Mouse (Mus musculus): Measurements from ENCODE around the gene Clock. TPM values are rescaled to one million over a fixed set of nuclear protein-coding genes. Genes with fewer than 3 reads are reported as not detected.

Clock gene
- total RNA-seq, 2 experiments from 2014 or later = 14.8 to 15.1 TPM

DNA sequence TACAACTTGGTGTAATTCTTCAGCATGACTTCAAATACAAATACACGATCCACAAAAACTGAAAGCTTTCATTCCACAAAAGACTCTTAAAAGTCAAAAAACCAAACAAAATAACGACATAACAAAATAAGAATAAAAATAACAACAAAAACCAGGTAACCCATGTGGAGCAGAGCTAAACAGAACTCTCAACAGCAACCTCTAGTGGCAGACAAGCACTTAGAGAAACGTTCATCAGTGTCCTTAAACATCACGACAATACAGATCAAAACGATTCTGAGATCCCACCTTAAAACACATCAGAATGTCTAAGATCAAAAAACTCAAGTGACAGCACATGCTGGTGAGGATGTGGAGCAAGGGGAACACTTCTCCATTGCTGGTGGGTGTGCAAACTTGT, 17.5 kb downstream of the Clock start:
- DNase-seq = no peak

DNA sequence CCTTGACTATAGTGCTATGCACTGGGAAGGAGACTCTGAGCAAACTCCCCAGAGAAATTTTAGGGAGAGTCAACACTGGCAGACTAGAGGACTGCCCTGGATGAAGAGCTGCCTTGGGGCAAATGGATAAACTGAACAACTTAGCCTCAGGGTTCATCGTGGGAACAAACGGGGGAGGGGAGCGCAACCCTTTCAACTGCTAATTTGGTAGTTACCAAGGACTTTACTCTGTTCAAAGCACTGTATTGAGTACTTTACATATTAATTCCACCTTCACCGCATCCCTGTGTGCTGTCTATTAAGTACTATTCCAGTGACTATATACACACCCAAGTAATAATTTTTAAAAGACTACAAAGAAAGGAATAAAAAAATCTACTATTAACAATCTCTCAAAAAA, 18.9 kb downstream of the Clock start:
- no peak for DNase-seq
- intact Hi-C loops (cut with DNase I) = no loop called here

More for the DNA sequence above, 17.5 kb downstream of the Clock start:
- intact Hi-C loops (cut with DNase I) = no loop called here

DNA sequence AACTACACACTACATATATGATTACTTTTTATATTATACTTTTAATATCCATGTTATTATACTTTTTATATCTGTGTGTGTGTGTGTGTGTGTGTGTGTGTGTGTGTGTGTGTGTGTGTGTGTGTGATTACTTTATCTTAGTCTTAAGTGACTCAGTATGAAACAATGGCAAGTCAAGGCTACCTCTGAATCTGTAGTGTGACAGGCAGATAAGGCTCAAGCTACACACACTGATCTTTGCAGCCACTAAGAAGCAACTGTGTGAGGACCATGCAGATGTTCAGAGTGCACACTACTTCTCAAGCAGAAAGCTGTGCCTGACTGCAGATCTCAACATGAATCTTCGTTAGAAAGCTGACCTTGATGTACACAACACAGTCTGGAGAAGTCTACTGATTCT, 20.7 kb downstream of the Clock start:
- no peak for DNase-seq
- intact Hi-C loops (cut with DNase I) = no loop called here

DNA sequence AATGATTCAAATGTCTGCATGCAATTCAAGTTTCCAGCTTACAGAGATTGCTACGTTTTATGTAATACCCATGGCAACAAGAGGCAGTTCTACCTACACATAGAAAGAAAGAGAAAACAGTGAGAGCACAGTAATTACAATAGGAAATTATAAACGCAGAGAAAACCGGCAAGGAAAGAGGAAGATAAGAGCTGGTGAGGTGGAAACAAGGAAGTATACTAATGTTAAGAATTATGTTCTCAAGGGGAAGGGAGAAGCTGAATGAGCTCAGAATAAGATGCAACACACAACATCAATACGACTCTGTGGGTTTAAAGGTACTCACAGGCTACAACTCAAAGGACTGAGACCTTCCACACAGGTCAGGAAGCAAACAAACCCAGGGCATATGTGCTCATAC, 29.6 kb downstream of the Clock start:
- intact Hi-C loops (cut with DNase I) = no loop called here
- no peak for DNase-seq

DNA sequence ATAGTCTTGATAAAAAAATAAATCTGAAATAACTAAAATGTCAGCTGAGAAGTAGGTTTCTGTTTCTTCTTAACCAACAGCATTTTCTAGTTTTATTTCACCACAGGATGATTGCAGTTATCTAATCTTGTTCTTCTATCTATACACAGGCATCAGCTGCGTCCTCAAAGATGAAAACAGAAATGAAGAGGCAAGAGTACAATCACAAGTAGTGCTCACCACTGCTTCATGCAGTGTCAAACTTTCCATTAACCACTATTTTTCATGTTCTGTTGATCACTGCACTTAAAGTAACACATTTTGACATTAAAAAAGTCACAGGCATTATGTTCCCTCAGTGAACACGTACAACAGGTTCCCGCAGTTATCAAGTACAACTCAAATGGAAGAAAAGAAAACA, 53.6 kb downstream of the Clock start:
- no peak for DNase-seq
- intact Hi-C loops (cut with DNase I) = no loop called here

DNA sequence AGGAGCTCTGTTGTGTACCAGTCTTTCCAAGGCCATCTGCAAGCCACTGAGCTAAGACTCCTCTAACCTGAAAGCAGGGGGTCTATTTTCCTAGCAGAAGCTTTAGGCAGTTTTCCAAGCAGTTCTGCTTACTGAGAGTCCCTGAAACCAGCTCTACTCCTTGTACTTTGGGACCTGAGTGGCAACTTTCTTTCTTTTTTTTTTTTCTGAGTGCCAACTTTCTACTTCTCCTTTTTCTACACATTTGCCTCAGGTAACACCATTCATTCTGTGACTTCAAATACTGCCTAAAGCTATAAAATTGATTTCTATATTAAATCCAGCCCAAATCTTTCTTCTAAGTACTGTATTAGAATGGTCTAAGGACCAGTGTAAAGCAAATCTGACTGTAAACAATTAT, 58.1 kb downstream of the Clock start:
- DNase-seq = no peak

DNA sequence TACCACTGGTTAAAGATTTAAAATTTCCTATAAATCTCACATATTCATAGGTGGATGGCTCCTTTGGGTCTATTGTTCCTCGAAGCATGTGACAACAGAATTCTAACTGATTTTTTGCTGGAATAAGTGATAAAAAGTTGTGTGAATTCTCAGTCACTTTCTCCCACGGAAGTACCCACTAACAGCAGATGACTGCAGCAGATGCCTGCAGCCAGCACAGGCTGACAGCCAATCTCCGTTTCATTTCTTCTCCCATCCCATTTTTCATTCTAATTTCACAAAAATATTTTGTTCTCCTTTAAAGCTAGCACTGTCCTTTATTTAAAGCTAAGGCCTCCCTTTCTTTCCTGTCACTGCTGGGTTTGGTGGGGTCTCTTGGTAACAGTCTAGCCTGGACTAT, 59.2 kb downstream of the Clock start:
- intact Hi-C loops (cut with DNase I) = no loop called here

More for the DNA sequence above, 58.1 kb downstream of the Clock start:
- intact Hi-C loops (cut with DNase I) = no loop called here

DNA sequence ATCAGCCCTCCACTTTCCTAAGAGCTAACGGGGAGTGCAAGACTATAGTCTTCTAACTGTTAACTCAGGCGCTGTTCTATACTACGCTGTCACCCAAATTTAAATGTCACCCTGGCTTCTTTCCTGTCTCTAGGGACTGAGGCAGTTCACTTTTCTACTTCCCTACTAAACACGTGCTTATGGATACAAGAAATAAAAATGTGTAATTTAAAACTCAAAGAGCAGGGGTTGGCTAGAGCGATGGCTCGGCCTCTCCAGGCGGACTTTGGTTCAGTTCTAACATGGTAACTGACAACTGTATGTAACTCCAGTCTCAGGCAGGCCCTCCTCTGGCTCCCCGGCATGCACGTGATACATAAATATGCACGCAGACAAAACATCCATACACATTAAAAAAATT, 60.2 kb downstream of the Clock start:
- DNase-seq = no peak
- intact Hi-C loops (cut with DNase I) = no loop called here

More for the DNA sequence above, 59.2 kb downstream of the Clock start:
- no peak for DNase-seq

DNA sequence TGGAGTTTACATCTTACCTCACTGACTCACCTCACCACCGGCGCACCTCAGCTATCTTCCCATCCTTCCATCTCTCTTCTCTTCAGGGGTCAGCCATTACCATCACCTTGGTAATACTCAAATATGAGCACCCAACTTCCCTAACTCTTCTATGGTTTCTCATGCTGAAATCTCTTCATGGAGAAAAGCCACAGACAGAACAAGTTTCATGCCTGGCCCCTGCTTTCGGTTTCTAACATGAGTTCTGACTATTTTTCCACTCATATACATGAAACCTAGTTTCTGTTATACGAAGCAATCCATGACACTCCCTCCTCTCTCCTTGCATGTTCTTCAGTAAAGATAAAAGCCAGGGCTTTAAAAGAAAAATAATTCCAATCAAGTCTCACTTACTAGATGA, 60.7 kb downstream of the Clock start:
- intact Hi-C loops (cut with DNase I) = no loop called here
- no peak for DNase-seq

DNA sequence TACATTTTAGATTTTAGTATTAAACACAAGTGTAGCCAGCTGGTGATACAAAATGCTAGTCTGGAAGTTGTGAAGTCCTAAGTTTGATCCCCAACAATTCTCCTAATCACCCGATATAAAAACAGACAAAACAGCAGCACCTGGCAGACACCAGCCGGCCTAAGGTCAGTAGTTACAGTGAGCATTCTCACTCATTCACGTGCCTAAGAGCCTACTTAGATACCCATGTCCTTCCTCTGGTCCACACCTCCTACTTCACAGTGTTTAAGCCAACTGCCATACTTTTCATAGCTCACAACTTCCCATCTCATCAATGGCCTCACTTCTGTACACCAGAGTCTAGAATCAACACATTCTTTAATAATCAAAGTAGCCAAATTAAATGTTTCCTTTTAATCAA, 61.3 kb downstream of the Clock start:
- intact Hi-C loops (cut with DNase I) = no loop called here
- no peak for DNase-seq

DNA sequence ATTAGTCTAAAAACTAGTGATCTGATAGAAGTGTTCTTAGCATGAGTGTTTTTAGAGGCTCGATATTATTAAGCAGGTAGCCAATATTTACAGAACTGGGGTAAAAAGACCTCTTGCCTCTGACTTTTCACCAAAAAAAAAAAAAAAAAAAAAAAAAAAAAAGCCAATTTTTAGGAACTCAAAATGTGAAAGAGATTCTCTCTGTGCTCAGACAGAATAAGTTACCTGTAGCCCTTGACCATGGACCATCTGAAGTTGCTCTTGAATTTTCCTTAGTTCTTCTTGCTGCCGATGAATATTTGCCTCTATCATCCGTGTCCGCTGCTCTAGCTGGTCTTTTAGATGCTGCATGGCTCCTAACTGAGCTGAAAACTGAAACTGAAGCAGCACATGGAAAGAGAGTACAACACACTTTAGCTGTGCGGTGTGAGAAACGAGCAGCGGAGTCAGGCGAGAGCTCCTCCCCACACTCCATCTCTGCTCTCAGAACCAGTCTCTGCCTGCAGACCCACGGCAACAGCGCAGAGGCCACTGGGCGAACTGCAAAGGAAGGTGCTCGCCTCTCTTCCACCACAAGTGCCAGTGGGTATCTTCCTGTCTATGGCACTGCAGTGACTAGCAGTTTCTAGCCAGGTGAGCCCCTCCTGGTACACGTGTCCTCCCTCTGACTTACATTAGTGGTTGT, 73.3 kb downstream of the Clock start:
- DNase-seq = no peak
- intact Hi-C loops (cut with DNase I) = no loop called here

DNA sequence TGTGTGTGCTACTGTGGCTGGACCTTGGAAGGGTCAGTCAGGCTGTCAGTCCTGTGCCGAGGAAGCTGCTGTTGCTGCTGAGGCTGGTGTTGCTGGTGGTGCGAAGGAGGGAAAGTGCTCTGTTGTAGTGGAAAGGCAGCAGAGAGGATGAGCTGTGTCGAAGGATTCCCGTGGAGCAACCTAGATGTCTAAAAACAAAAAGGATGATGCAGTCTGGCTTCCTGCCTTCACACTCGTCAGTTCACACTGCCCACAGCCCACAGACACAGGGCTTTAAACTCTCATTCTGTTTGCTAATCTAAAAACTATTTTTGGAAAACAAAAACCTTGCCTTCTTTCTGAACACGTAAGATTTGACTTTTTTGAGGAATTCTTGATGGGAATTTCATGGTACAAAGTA, 87.9 kb downstream of the Clock start:
- no peak for DNase-seq
- intact Hi-C loops (cut with DNase I) = no loop called here

DNA sequence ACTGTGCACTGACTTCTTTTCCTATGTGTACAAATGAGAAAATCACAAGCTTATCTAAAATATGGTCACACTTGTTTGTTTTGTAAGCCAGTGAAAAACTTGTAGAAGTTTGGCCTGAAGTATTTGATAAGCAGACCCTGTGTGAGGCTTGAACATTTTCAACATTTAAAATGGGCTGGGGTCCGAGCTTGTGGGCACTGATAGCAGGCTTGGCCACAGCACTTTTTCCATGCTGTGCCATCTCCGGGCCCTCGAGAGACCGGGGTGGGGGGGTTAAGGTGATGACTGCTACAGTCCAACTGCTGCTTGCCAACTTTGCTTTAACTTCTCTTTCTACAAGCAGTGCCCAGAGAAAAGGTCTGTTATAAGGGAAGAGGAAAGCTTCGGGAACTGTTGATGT, 96.5 kb downstream of the Clock start:
- no peak for DNase-seq
- intact Hi-C loops (cut with DNase I) = no loop called here

DNA sequence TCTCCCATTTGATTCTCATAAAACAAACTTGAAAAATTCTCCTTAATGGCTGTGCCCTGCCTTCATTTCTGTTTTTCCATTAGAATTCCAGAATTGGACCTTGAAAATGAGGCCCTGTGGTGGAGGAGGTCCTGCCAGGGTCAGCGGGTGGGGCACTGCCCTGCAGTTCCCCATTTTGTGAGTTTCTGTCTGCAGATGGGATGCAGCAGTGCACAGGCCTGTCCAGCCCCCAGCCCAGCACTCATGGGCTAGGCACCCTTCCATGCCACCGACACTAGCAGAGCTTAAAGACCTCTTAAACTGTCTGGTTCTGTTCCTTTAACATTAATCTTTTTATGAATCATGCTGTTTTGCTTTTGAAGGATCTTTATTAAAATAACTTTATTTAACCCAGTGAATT, 98.7 kb downstream of the Clock start:
- intact Hi-C loops (cut with DNase I) = no loop called here
- DNase-seq = no peak

DNA sequence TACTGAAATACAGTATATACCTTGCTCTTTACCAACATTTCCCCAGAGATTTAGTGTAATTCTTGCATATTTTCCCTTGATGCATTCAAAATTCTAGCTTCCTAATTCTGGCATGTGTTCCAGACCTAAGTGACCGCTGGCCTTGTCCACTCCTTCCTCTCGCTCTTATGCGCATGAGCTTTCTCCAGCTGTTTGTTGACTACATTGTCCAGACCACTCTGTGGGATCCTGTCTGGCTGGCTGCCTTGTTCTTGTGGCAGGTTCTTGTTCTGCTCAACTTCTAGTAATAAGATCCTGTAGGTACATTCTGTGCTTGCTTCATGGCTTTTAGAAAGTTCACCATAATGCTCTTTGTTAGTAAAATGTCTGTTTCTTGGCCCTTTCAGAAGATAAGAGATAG, 101.4 kb downstream of the Clock start:
- DNase-seq = no peak

DNA sequence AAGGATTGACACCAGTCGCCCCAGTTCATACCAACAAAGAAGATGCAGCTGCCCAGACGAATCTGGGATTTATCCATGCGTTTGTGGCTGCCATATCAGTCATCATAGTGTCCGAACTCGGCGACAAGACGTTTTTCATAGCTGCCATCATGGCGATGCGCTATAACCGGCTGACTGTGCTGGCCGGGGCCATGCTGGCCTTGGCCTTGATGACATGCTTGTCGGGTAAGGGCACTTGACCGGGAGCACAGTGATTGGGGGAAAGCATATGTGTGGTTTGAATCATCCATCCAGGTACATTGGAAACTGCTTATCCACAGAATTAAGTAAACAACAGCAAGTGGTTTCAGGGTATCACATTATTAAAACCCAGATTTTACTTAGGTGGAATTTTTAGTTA, 105.2 kb downstream of the Clock start:
- intact Hi-C loops (cut with DNase I) = no loop called here
- DNase-seq = no peak

More for the DNA sequence above, 101.4 kb downstream of the Clock start:
- intact Hi-C loops (cut with DNase I) = no loop called here

DNA sequence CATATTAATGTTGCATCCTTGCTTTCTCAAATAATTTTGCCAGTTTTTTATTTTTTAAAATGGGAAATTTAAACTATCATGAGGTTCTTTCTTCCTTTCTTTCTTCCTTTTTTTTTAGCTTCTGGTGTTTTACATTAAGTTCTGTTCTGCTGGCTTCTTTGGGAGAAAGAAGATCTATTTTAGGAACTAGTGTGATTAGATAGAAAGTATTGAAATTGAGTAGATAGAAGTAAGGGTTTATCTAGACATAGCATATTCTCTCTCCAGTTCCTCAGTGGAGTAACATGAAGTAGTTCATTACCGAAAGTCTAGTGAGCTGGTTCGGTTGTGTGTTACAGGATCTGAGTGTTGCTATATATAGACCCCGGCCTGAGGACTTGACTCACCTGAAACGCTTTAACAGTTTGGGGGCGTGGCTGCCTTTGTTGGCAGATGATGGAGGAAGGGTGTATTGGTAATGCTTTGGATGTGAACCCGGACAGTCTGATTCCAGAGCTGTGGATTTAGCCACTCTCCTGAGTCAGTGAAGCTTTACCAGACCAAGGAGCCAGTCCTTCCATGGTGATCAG, 110.1 kb downstream of the Clock start:
- intact Hi-C loops (cut with DNase I) = no loop called here
- no peak for DNase-seq

DNA sequence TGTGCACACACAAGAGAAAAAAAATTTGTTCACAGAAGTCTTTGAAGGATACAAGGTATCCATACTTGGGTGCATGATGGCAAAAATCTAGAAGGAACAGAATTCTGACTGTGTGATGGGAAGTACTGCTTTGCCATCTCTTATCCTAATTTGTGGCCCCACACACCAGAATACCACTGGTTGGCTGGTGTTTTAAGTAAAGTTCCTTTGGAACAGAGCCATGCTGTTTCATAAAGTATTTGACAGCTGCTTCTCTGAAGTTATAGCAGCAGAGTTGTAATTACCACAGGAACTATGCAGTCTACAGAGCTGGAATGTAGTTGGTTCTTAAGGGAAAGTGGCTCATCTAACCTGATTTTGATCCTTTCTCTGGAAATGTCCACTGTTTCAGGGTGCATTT, 111.5 kb downstream of the Clock start:
- no peak for DNase-seq
- intact Hi-C loops (cut with DNase I) = no loop called here

DNA sequence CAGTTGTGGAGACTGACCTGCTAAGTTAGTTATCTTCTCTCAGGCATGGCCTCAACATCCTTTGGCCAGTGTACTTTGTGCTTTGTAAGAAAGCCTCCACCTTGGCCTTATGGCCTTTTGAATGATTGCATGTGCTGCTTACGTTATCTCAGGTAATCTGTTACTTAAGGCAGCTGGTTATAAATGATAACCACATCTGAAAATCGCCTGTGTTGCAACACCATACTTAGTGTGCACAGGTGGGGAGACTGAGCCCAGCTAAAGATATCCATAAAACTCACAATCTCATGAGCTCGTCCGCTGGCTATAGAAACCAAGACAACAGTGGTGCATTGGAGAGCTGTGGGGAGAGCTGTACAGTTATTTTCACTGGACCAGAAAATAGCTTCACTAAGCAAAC, 114.0 kb downstream of the Clock start:
- no peak for DNase-seq
- intact Hi-C loops (cut with DNase I) = no loop called here

DNA sequence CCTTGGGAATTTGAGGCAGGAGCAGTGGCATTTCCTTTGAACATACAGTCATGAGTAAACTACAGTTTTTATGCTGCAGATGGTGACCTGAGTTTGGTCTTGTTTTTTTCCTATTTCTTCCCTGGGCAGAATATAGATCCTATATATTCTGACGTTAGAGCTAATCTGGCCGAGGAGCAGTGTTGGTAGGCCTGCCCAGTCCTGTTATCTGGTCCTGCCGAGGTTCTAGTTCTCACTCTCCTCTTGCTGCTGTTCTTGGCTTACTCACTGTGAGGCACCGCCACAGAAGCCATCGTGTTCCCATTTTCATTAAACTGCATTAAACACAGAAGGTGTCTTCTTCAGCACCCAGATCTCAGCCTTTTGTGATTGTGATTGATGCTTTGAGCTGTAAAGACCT, 116.7 kb downstream of the Clock start:
- intact Hi-C loops (cut with DNase I) = no loop called here

DNA sequence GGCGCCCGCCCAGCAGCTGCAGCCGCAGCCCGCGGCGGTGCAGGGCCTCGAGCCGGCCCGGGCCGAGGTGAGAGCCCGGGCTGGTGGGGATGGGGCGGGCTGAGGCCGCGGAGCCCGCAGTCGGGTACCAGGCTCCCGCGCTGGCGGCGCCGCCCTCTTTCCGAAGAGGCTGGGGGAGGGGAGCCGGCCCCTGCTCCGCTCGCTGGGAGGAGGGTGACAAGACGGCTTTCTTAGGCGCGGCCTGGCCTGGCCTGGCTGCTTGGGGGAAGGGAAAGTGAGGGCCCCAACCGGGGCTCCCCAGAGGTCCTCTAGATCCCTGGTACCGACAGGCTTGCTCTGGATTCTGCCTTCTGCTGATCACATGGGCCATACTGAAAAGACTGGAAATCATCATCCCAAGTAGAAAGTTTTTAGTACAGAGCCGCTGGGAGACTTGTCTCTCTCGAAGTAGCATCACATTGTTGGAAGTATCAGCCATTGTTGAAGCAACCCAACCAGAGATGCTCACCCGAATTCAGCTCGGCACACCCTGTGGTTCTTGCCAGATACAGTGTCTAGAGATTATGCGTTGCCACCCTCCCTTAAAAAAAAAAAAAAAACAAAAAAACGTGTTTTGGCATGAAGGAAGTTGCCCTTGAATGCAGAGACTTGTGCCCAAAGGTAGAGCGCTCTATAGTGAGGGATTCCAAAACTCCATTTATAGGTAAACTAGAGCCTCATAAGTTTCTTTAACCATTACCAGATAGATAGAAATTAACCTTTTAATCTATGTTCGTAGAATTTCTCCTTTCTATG, 120.1 kb downstream of the Clock start:
- intact Hi-C loops (cut with DNase I) = loop anchor here (5.0 kb wide), 1 partner anchor 42 kb away; the partner anchor contains the start of gene Srd5a3
- peak; percentile 39 to 47 for DNase-seq

More for the DNA sequence above, 116.7 kb downstream of the Clock start:
- no peak for DNase-seq
